ENCODE assay signal across 8 mouse cellular contexts in genomic region chr11:97659990-97660714, GRCm38 (mm10). TPM values are rescaled to one million over a fixed set of nuclear protein-coding genes. Genes with fewer than 3 reads are reported as not detected.
DNase-seq lines count a peak whose midpoint lies in the region; ATAC-seq and TF ChIP-seq lines count a peak whose summit lies in the region.

No protein-coding gene starts in this region.

- no peak overlapping the region; the same call in 1 of the 2 replicates for H3K27ac ChIP-seq in forebrain, embryonic 16.5 days (ENCODE audit: low read length)
- peak overlapping the region; percentile 95 for H3K27ac ChIP-seq in layer of hippocampus, adult 2 months
- peak overlapping the region; percentile 98 for H3K27ac ChIP-seq in lung, embryonic 16.5 days (ENCODE audit: low read length)

- no peaks in the 10 kb centered on the region for H3K9me3 ChIP-seq in G1E (replicated peaks)
- H3K9me3 ChIP-seq in forebrain, embryonic 16.5 days (ENCODE audit: control insufficient read depth, low read length): no peaks in the 10 kb centered on the region
- no peaks in the 10 kb centered on the region for H3K9me3 ChIP-seq in lung, embryonic 16.5 days (ENCODE audit: control insufficient read depth, low read length)

- peaks cover 51% of the 10 kb centered on the region for H3K4me1 ChIP-seq in G1E (ENCODE audit: insufficient read depth, low read depth, low read length)
- H3K4me1 ChIP-seq in forebrain, embryonic 16.5 days (replicated peaks; ENCODE audit: control insufficient read depth, insufficient read depth, low read length): peaks cover 42% of the 10 kb centered on the region
- H3K4me1 ChIP-seq in lung, embryonic 16.5 days (replicated peaks; ENCODE audit: control insufficient read depth, insufficient read depth, low read length): peaks cover 38% of the 10 kb centered on the region

- peak overlapping the region; percentile 77 for H3K4me3 ChIP-seq in G1E (ENCODE audit: low read depth, low read length)
- H3K4me3 ChIP-seq in forebrain, embryonic 16.5 days (replicated peaks; ENCODE audit: low read length): peak overlapping the region; percentile 64
- peak overlapping the region; percentile 73 for H3K4me3 ChIP-seq in layer of hippocampus, adult 2 months
- peak overlapping the region; percentile 81 for H3K4me3 ChIP-seq in lung, embryonic 16.5 days (ENCODE audit: low read length)

- peaks cover 21% of the 10 kb centered on the region for H3K36me3 ChIP-seq in G1E (replicated peaks)
- H3K36me3 ChIP-seq in forebrain, embryonic 16.5 days (ENCODE audit: control insufficient read depth, insufficient read depth): no peaks in the 10 kb centered on the region
- no peaks in the 10 kb centered on the region for H3K36me3 ChIP-seq in lung, embryonic 16.5 days (ENCODE audit: control insufficient read depth, insufficient read depth, low read length)

- peak; percentile 42; the same call in 1 of the 2 replicates for ATAC-seq in G1E (ENCODE audit: extremely low read depth, insufficient number of reproducible peaks, low FRiP score, poor library complexity, severe bottlenecking)
- peak; percentile 90 for ATAC-seq in forebrain, embryonic 16.5 days
- peak; percentile 81 for ATAC-seq in lung, embryonic 16.5 days (ENCODE audit: low read depth)

- H3K27me3 ChIP-seq in G1E (ENCODE audit: insufficient read depth, low read length): peaks cover 58% of the 10 kb centered on the region
- H3K27me3 ChIP-seq in forebrain, embryonic 16.5 days (replicated peaks; ENCODE audit: control insufficient read depth, insufficient read depth, low read length): peaks cover 19% of the 10 kb centered on the region
- peaks cover 7% of the 10 kb centered on the region for H3K27me3 ChIP-seq in lung, embryonic 16.5 days (ENCODE audit: control insufficient read depth, insufficient read depth, low read depth, low read length)

- H3K4me2 ChIP-seq in forebrain, embryonic 16.5 days (ENCODE audit: low read length): peak overlapping the region; percentile 89
- peak overlapping the region; percentile 74 for H3K4me2 ChIP-seq in lung, embryonic 16.5 days (ENCODE audit: low read depth, low read length)

- peak; percentile 83 for DNase-seq in G1E (ENCODE audit: low spot score)
- peak; percentile 75 for DNase-seq in cerebellum, adult 11 months
- peak; percentile 78 for DNase-seq in heart, postnatal 4 days
- peak; percentile 73 to 77 for DNase-seq in layer of hippocampus, adult 2 months (ENCODE audit: low spot score in 2 of 2)
- peak; percentile 73 for DNase-seq in retina, adult 2 months (ENCODE audit: low read depth, low spot score)
- peak; percentile 83 for DNase-seq in thymus, postnatal 14 days

- no peak for TF ChIP-seq CTCF in G1E (IDR thresholded peaks at IDR 0.05; ENCODE audit: low read depth, low read length)
- no peak for TF ChIP-seq CTCF in layer of hippocampus, adult 2 months (conservative IDR thresholded peaks at IDR 0.05)

- under 1% methylated on average over 68 of the region's 78 CpGs for WGBS in forebrain, embryonic 16.5 days
- under 1% methylated on average over 63 of the region's 78 CpGs for WGBS in lung, embryonic 16.5 days

- H3K9ac ChIP-seq in forebrain, embryonic 16.5 days (replicated peaks; ENCODE audit: low read depth, low read length): peak overlapping the region; percentile 68
- H3K9ac ChIP-seq in lung, embryonic 16.5 days (ENCODE audit: low read length): peak overlapping the region; percentile 92

RNA-seq across cellular contexts. Expression of gene Mllt6, which starts 3.1 kb away (rescaled TPM):
- 16.5 and 18.7 TPM in 2 replicates for total RNA-seq in G1E (2014; fragmentation: Nextera tagmentation)
- 10.9 and 11.2 TPM in 2 replicates for total RNA-seq in G1E (2017)
- 38.3 and 42.6 TPM in 2 replicates for polyA plus RNA-seq in G1E (2012)
- polyA plus RNA-seq in forebrain, embryonic 16.5 days (2015; fragmentation: Nextera tagmentation; extraction: Ambion mirVana): 4.2 and 5.1 TPM in 2 replicates
- total RNA-seq in heart, postnatal 4 days (2021): 10 to 100 TPM; 50.2 to 51.1 TPM
- 100 to 1,000 TPM; 122 to 124 TPM for total RNA-seq in layer of hippocampus, adult 2 months (2021)
- 3.4 and 4.0 TPM in 2 replicates for polyA plus RNA-seq in lung, embryonic 16.5 days (2015; fragmentation: Nextera tagmentation; extraction: Ambion mirVana)

RNA-seq across cellular contexts. Expression of gene Cisd3, which starts 25.5 kb away (rescaled TPM):
- total RNA-seq in G1E (2014; fragmentation: Nextera tagmentation) (14.7 and 19.1 TPM in 2 replicates), G1E (2017) (8.8 and 14.9 TPM in 2 replicates)
- polyA plus RNA-seq in G1E (2012): 0.69 and 2.6 TPM in 2 replicates
- 14.6 and 15.4 TPM in 2 replicates for polyA plus RNA-seq in forebrain, embryonic 16.5 days (2015; fragmentation: Nextera tagmentation; extraction: Ambion mirVana)
- 10 to 100 TPM; 96.7 to 98.0 TPM for total RNA-seq in heart, postnatal 4 days (2021)
- 10 to 100 TPM; 45.5 to 49.3 TPM for total RNA-seq in layer of hippocampus, adult 2 months (2021)
- polyA plus RNA-seq in lung, embryonic 16.5 days (2015; fragmentation: Nextera tagmentation; extraction: Ambion mirVana): 57.5 and 66.6 TPM in 2 replicates

RNA-seq across cellular contexts. Expression of gene Epop, which starts 30.6 kb away (rescaled TPM):
- total RNA-seq in G1E (2014; fragmentation: Nextera tagmentation) (2.6 and 4.5 TPM in 2 replicates), G1E (2017) (2.7 and 3.9 TPM in 2 replicates)
- 60.9 and 77.7 TPM in 2 replicates for polyA plus RNA-seq in G1E (2012)
- polyA plus RNA-seq in forebrain, embryonic 16.5 days (2015; fragmentation: Nextera tagmentation; extraction: Ambion mirVana): 2.1 and 2.6 TPM in 2 replicates
- 1 to 10 TPM; 1.4 TPM for total RNA-seq in heart, postnatal 4 days (2021)
- total RNA-seq in layer of hippocampus, adult 2 months (2021): 10 to 100 TPM; 34.1 to 35.1 TPM
- polyA plus RNA-seq in lung, embryonic 16.5 days (2015; fragmentation: Nextera tagmentation; extraction: Ambion mirVana): 1.1 and 2.1 TPM in 2 replicates

RNA-seq across cellular contexts. Expression of gene Pcgf2, which starts 40.1 kb away (rescaled TPM):
- total RNA-seq in G1E (2014; fragmentation: Nextera tagmentation) (5.4 and 7.2 TPM in 2 replicates), G1E (2017) (0.41 TPM in 1 of 2 replicates, not detected in the other)
- polyA plus RNA-seq in G1E (2012): 18.5 and 21.1 TPM in 2 replicates
- 14.8 and 19.8 TPM in 2 replicates for polyA plus RNA-seq in forebrain, embryonic 16.5 days (2015; fragmentation: Nextera tagmentation; extraction: Ambion mirVana)
- total RNA-seq in heart, postnatal 4 days (2021): 10 to 100 TPM; 31.3 to 31.8 TPM
- 10 to 100 TPM; 29.1 to 31.1 TPM for total RNA-seq in layer of hippocampus, adult 2 months (2021)
- 16.2 and 16.5 TPM in 2 replicates for polyA plus RNA-seq in lung, embryonic 16.5 days (2015; fragmentation: Nextera tagmentation; extraction: Ambion mirVana)

RNA-seq across cellular contexts. Expression of gene Psmb3, which starts 43.0 kb away (rescaled TPM):
- total RNA-seq in G1E (2014; fragmentation: Nextera tagmentation) (49.9 and 78.3 TPM in 2 replicates), G1E (2017) (191 and 258 TPM in 2 replicates)
- 23.7 and 93.4 TPM in 2 replicates for polyA plus RNA-seq in G1E (2012)
- polyA plus RNA-seq in forebrain, embryonic 16.5 days (2015; fragmentation: Nextera tagmentation; extraction: Ambion mirVana): 403 and 431 TPM in 2 replicates
- 100 to 1,000 TPM; 186 to 196 TPM for total RNA-seq in heart, postnatal 4 days (2021)
- 100 to 1,000 TPM; 128 to 133 TPM for total RNA-seq in layer of hippocampus, adult 2 months (2021)
- 430 and 457 TPM in 2 replicates for polyA plus RNA-seq in lung, embryonic 16.5 days (2015; fragmentation: Nextera tagmentation; extraction: Ambion mirVana)

Comparison
In these comparisons a context has a peak if more than half of its experiments do, and no peak if none do; other contexts are left out.
1. RNA of gene Epop, which starts 30.6 kb away (total RNA-seq): 34.1 to 35.1 TPM in layer of hippocampus, adult 2 months; 2.6 to 4.5 TPM in G1E and 1.4 TPM in heart, postnatal 4 days; every median in the first group is over 4 times any median in the second.
2. Peak in every context shown above with its lines, with median percentiles within 50 percentile points of each other: ATAC-seq, DNase-seq and H3K4me3 ChIP-seq.